Mouse (Mus musculus) lung, postnatal 36 days (tissue): ENCODE measurements around the gene Faiml.
A peak's percentile ranks its signal among the peaks of the same experiment; 100 is the strongest.

Experiments used
- DNase-seq: peaks from one replicate; pipeline ENCODE4 v3.0.0; 2022; ENCODE audit warnings: mixed read lengths

Faiml gene

GRCm38 (mm10) chr9:99237139-99237538 lies at the start of gene Faiml:
Gene Faiml (minus strand): TSS chr9:99237239.
- no peak for DNase-seq

GRCm38 (mm10) chr9:99258891-99259290 lies 21.9 kb upstream of the Faiml start:
- no peak for DNase-seq

- DNase-seq, result no peak
Observed at GRCm38 (mm10) chr9:99256821-99257220, 19.8 kb upstream of the Faiml start.

- no peak for DNase-seq
Observed at GRCm38 (mm10) chr9:99256206-99256605, 19.2 kb upstream of the Faiml start.

- DNase-seq, result peak; percentile 50
Observed at GRCm38 (mm10) chr9:99253861-99254260, 16.8 kb upstream of the Faiml start.

- DNase-seq, result no peak
Observed at GRCm38 (mm10) chr9:99248906-99249305, 11.9 kb upstream of the Faiml start.

- peak; percentile 23 for DNase-seq
Observed at GRCm38 (mm10) chr9:99248304-99248703, 11.3 kb upstream of the Faiml start.

GRCm38 (mm10) chr9:99243895-99244293 lies 6.9 kb upstream of the Faiml start:
- no peak for DNase-seq

- peak; percentile 97 for DNase-seq
Observed at GRCm38 (mm10) chr9:99243190-99243894, 6.3 kb upstream of the Faiml start, which contains the start of gene Cep70. Gene Cep70 (plus strand): TSS chr9:99243367.

GRCm38 (mm10) chr9:99242533-99243189 lies 5.6 kb upstream of the Faiml start:
- no peak for DNase-seq

GRCm38 (mm10) chr9:99242035-99242434 lies 5.0 kb upstream of the Faiml start:
- peak; percentile 76 for DNase-seq

GRCm38 (mm10) chr9:99240571-99240970 lies 3.5 kb upstream of the Faiml start:
- DNase-seq, result no peak

GRCm38 (mm10) chr9:99239256-99239655 lies 2.2 kb upstream of the Faiml start:
- no peak for DNase-seq

GRCm38 (mm10) chr9:99238276-99238675 lies 1.2 kb upstream of the Faiml start:
- no peak for DNase-seq

- peak; percentile 23 for DNase-seq
Observed at GRCm38 (mm10) chr9:99229450-99229849, 7.6 kb downstream of the Faiml start.

- DNase-seq, result no peak
Observed at GRCm38 (mm10) chr9:99224583-99224982, 12.5 kb downstream of the Faiml start.

- no peak for DNase-seq
Observed at GRCm38 (mm10) chr9:99221636-99222035, 15.4 kb downstream of the Faiml start.

GRCm38 (mm10) chr9:99217999-99218719 lies 18.9 kb downstream of the Faiml start:
- DNase-seq, result peak; percentile 30

- no peak for DNase-seq
Observed at GRCm38 (mm10) chr9:99216182-99216581, 20.9 kb downstream of the Faiml start.

GRCm38 (mm10) chr9:99212643-99213042 lies 24.4 kb downstream of the Faiml start:
- DNase-seq, result no peak

- peak; percentile 48 for DNase-seq
Observed at GRCm38 (mm10) chr9:99183043-99183670, 53.9 kb downstream of the Faiml start.

GRCm38 (mm10) chr9:99182121-99182520 lies 54.9 kb downstream of the Faiml start:
- DNase-seq, result peak; percentile 70

GRCm38 (mm10) chr9:99180272-99180671 lies 56.8 kb downstream of the Faiml start:
- DNase-seq, result no peak
